Mouse (Mus musculus) forebrain, embryonic 12.5 days (tissue): ENCODE data around the gene Slc30a10. TPM values are rescaled to one million over a fixed set of nuclear protein-coding genes. Genes with fewer than 3 reads are reported as not detected.
A peak's percentile ranks its signal among the peaks of the same experiment; 100 is the strongest.

ENCODE experiments used
- ATAC-seq: fragments of 200-750 bp; cut with Nextera tagmentation; 2 replicates; pipeline ENCODE4 v1.8.0; 2017; ENCODE audit warnings: moderate TSS enrichment; ENCODE audit not compliant: low FRiP score
- H3K27ac ChIP-seq: fragments of 300-500 bp; sonication (generic); 2 replicates; pipeline ENCODE4 v1.5.1; 2016; ENCODE audit warnings: mild to moderate bottlenecking
- H3K27me3 ChIP-seq: fragments of 300-500 bp; sonication (generic); 2 replicates; pipeline ENCODE4 v1.6.1; 2016; ENCODE audit warnings: mild to moderate bottlenecking
- H3K36me3 ChIP-seq: fragments of 300-500 bp; sonication (generic); replicated peaks from 2 replicates; pipeline ENCODE4 v1.6.1; 2016; ENCODE audit warnings: mild to moderate bottlenecking
- H3K4me1 ChIP-seq: fragments of 300-500 bp; sonication (generic); 2 replicates; pipeline ENCODE4 v1.6.1; 2016
- H3K4me2 ChIP-seq: fragments of 300-500 bp; sonication (generic); 2 replicates; pipeline ENCODE4 v1.6.1; 2016; ENCODE audit warnings: mild to moderate bottlenecking, moderate library complexity
- H3K4me3 ChIP-seq: fragments of 300-500 bp; sonication (generic); replicated peaks from 2 replicates; pipeline ENCODE4 v1.5.1; 2016; ENCODE audit warnings: mild to moderate bottlenecking
- H3K9ac ChIP-seq: fragments of 300-500 bp; sonication (generic); 2 replicates; pipeline ENCODE4 v1.6.1; 2016; ENCODE audit warnings: mild to moderate bottlenecking
- H3K9me3 ChIP-seq: fragments of 300-500 bp; sonication (generic); 2 replicates; pipeline ENCODE4 v1.6.1; 2016
- WGBS: fragments of 180-500 bp; shearing (Covaris S2); methylation state at CpG from one replicate; pipeline ENCODE4 v1.1.7; 2016; 5-methylcytosine and 5-hydroxymethylcytosine counted together
- polyA plus RNA-seq: library from polyadenylated mRNA; unstranded; fragments of >200 nt; fragmentation: Nextera tagmentation; extraction: Ambion mirVana; gene quantifications from 2 replicates; pipeline ENCODE4 v1.2.1, GENCODE M21; 2016

Gene Slc30a10
- 4.4 and 4.6 TPM in 2 replicates for polyA plus RNA-seq

DNA sequence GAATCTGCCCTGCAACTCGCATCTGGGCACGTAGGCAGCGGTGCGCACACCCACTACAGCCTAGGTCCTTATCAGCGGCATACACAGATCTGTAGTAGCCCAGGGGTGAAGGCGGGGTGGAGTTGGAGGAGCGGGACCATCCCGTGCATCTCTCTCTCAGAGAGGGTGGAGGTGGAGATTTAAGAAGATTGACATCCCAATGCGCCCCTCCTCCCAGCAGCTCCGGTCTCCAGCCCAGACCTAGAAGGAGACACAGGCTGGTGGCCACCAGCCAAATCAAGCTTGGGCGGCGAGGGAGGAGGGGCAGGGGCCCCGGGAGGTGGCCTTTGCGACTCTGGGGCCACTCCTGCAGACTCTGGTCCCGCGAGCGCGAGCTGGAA is at the start of gene Slc30a10:
Slc30a10 (plus strand) TSS at position 274 of the 380 bp plus-strand sequence.
- Histone ChIP-seq H3K4me1 (peaks cover 17% of the 10 kb centered on the region), H3K27ac (peak within 1 kb of the TSS; percentile 66; the same call in 1 of the 2 replicates), H3K4me3 (peak within 1 kb of the TSS; percentile 57), H3K9ac (peak within 1 kb of the TSS; percentile 71), H3K36me3 (no peaks in the 10 kb centered on the region), H3K9me3 (peaks cover 4% of the 10 kb centered on the region; the same call in 1 of the 2 replicates), H3K4me2 (peak within 1 kb of the TSS; percentile 98), H3K27me3 (peaks cover 50% of the 10 kb centered on the region)
- peak; percentile 90 for ATAC-seq
- WGBS, result 3% methylated on average over 18 of the region's 18 CpGs

GRCm38 (mm10) chr1:185405921-185406320 is 48.7 kb upstream of the Slc30a10 start:
- Histone ChIP-seq H3K27me3 (no peaks in the 10 kb centered on the region), H3K4me2 (no peak overlapping the region), H3K9ac (no peak overlapping the region), H3K36me3 (peaks cover 78% of the 10 kb centered on the region), H3K4me1 (no peaks in the 10 kb centered on the region), H3K4me3 (no peak overlapping the region), H3K27ac (no peak overlapping the region), H3K9me3 (no peaks in the 10 kb centered on the region)
- no peak for ATAC-seq
- WGBS, result 95% methylated on average over 10 of the region's 10 CpGs

DNA sequence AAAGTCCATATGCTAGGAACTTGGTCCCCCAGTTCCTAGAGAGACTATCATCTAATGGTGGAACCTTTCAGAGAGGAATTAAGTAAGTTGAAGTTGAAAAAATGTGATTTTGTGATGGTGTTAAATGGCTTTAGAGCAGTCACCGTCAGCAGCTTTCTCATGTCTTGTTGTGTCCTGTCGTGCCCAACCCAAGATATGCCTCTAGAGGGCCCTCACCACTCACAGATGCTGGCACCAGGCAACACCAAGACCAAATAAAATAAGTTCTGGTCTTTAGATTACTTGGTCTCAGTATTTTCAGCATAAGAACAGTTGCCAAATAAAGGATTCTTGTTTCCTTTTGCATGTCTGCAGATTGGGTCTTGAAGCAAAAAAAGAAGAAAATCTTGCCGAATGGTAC is 44.8 kb upstream of the Slc30a10 start:
- H3K4me3 ChIP-seq, result no peak overlapping the region
- H3K9me3 ChIP-seq, result no peaks in the 10 kb centered on the region
- H3K9ac ChIP-seq, result no peak overlapping the region
- H3K27me3 ChIP-seq, result no peaks in the 10 kb centered on the region
- no peak overlapping the region for H3K4me2 ChIP-seq
- no peaks in the 10 kb centered on the region for H3K4me1 ChIP-seq
- WGBS, result 87% methylated on average over 3 of the region's 3 CpGs
- ATAC-seq, result no peak
- no peak overlapping the region for H3K27ac ChIP-seq
- H3K36me3 ChIP-seq, result peaks cover 75% of the 10 kb centered on the region

GRCm38 (mm10) chr1:185418011-185418410 is 36.6 kb upstream of the Slc30a10 start:
- Histone ChIP-seq H3K9ac (no peak overlapping the region), H3K27me3 (no peaks in the 10 kb centered on the region), H3K27ac (no peak overlapping the region), H3K4me2 (no peak overlapping the region), H3K36me3 (peaks cover 80% of the 10 kb centered on the region), H3K9me3 (no peaks in the 10 kb centered on the region), H3K4me3 (no peak overlapping the region), H3K4me1 (no peaks in the 10 kb centered on the region)
- WGBS, result 91% methylated on average over 9 of the region's 9 CpGs
- no peak for ATAC-seq

DNA sequence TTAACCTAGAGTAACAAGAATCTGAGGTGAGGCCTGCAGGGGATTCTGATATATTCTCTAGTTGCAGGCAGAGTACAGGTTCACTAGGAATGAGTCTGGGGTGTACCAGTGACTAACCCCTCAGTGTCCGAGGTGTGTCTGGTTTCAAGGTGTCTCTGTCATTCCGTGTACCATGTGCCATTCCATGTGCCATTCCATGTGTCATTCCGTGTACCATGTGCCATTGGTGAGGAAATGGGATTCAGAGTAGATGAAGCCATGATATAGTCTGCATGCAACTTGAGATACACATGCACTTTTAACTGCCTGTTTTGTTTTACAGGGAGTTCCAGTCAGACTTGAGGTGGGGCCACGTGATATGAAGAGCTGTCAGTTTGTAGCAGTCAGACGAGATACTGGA is 34.8 kb upstream of the Slc30a10 start:
- H3K9me3 ChIP-seq, result no peaks in the 10 kb centered on the region
- 96% methylated on average over 5 of the region's 5 CpGs for WGBS
- ATAC-seq, result no peak
- no peak overlapping the region for H3K27ac ChIP-seq
- H3K36me3 ChIP-seq, result peaks cover 82% of the 10 kb centered on the region
- H3K4me1 ChIP-seq, result no peaks in the 10 kb centered on the region
- no peak overlapping the region for H3K4me3 ChIP-seq
- no peak overlapping the region for H3K4me2 ChIP-seq
- no peaks in the 10 kb centered on the region for H3K27me3 ChIP-seq
- H3K9ac ChIP-seq, result no peak overlapping the region

GRCm38 (mm10) chr1:185420776-185421175 is 33.9 kb upstream of the Slc30a10 start:
- peaks cover 81% of the 10 kb centered on the region for H3K36me3 ChIP-seq
- no peaks in the 10 kb centered on the region for H3K9me3 ChIP-seq
- no peak overlapping the region for H3K4me2 ChIP-seq
- H3K9ac ChIP-seq, result no peak overlapping the region
- 91% methylated on average over 6 of the region's 6 CpGs for WGBS
- no peak for ATAC-seq
- H3K4me1 ChIP-seq, result no peaks in the 10 kb centered on the region
- no peak overlapping the region for H3K4me3 ChIP-seq
- H3K27me3 ChIP-seq, result no peaks in the 10 kb centered on the region
- H3K27ac ChIP-seq, result no peak overlapping the region

DNA sequence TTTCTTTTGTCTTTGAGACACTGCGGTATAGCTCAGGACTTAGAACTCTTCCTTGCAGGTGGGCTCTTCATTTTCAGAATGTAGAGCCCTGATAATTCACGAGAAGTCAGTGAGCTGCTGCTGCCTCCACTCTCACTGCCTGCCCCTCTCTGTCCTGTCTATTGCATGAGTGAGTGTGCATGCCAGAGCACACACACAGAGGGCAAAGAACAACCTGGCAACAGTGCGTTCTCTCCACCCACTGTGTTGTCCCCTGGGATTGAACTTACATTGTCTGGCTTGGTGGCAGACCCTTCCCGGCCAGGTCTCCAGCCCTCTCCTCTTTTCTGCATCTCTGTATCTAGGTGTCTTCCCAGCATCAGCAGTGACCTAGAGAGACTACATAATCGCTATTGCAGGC is 28.1 kb upstream of the Slc30a10 start:
- ATAC-seq, result no peak
- no peaks in the 10 kb centered on the region for H3K27me3 ChIP-seq
- no peak overlapping the region for H3K4me3 ChIP-seq
- no peak overlapping the region for H3K4me2 ChIP-seq
- WGBS, result 96% methylated on average over 5 of the region's 5 CpGs
- no peak overlapping the region for H3K9ac ChIP-seq
- no peaks in the 10 kb centered on the region for H3K9me3 ChIP-seq
- peaks cover 74% of the 10 kb centered on the region for H3K36me3 ChIP-seq
- H3K27ac ChIP-seq, result no peak overlapping the region
- no peaks in the 10 kb centered on the region for H3K4me1 ChIP-seq

DNA sequence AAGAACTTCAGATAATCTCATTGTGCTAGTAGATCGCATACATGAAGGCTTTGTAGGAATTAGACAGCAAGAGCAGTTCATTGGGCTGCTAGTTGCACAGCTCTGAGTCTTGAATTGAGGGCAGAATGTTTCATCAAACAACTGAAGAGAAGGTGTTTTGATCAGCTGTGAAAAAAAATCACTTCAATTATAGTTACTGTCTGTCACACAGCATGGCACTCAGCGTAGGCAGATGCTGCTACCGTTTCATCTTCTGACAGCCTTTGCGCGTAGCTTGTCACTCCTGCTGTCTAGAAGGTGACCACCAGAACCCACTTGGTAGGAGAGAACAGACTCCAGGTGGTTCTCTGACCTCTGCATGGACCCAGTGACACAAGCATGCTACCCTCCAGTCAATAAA is 24.2 kb upstream of the Slc30a10 start:
- ATAC-seq, result no peak
- no peaks in the 10 kb centered on the region for H3K9me3 ChIP-seq
- H3K27ac ChIP-seq, result no peak overlapping the region
- no peak overlapping the region for H3K9ac ChIP-seq
- H3K4me1 ChIP-seq, result no peaks in the 10 kb centered on the region
- no peak overlapping the region for H3K4me3 ChIP-seq
- peaks cover 42% of the 10 kb centered on the region for H3K36me3 ChIP-seq
- H3K27me3 ChIP-seq, result no peaks in the 10 kb centered on the region
- H3K4me2 ChIP-seq, result no peak overlapping the region
- 86% methylated on average over 5 of the region's 5 CpGs for WGBS

GRCm38 (mm10) chr1:185431245-185431997 is 23.2 kb upstream of the Slc30a10 start:
- Histone ChIP-seq H3K36me3 (peaks cover 33% of the 10 kb centered on the region), H3K9me3 (no peaks in the 10 kb centered on the region), H3K4me1 (no peaks in the 10 kb centered on the region), H3K27ac (no peak overlapping the region), H3K4me2 (no peak overlapping the region), H3K4me3 (no peak overlapping the region), H3K9ac (no peak overlapping the region), H3K27me3 (no peaks in the 10 kb centered on the region; the same call in 1 of the 2 replicates)
- ATAC-seq, result no peak
- 83% methylated on average over 6 of the region's 6 CpGs for WGBS

- Histone ChIP-seq H3K4me1 (no peaks in the 10 kb centered on the region), H3K9me3 (no peaks in the 10 kb centered on the region), H3K27me3 (no peaks in the 10 kb centered on the region; the same call in 1 of the 2 replicates), H3K9ac (no peak overlapping the region), H3K4me2 (no peak overlapping the region), H3K36me3 (peaks cover 28% of the 10 kb centered on the region), H3K4me3 (no peak overlapping the region), H3K27ac (no peak overlapping the region)
- ATAC-seq, result no peak
- 90% methylated on average over 13 of the region's 13 CpGs for WGBS
Observed at GRCm38 (mm10) chr1:185431998-185432317, 22.7 kb upstream of the Slc30a10 start.

DNA sequence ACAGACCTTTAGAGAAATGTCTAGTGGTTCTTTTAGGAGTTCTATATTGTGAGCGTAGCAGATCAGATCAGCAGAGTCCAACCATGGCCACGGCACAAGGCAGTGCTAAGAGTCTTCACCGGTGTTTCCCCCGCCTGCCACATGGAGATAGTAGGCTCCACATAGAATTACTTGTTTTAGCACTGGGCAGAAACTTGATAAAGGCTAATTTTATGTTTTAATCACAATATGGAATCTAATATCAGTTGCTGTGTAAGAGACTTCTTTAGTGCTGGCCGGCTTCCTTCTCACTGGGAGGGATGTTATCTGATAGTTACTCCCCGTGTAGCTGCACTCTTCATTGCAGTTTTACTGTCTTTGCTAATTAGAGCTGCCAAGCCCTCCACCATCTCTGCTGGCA is 21.5 kb upstream of the Slc30a10 start:
- ATAC-seq, result no peak
- H3K27ac ChIP-seq, result no peak overlapping the region
- WGBS, result 82% methylated on average over 6 of the region's 6 CpGs
- no peak overlapping the region for H3K9ac ChIP-seq
- H3K4me3 ChIP-seq, result no peak overlapping the region
- H3K36me3 ChIP-seq, result peaks cover 19% of the 10 kb centered on the region
- H3K27me3 ChIP-seq, result no peaks in the 10 kb centered on the region; the same call in 1 of the 2 replicates
- no peaks in the 10 kb centered on the region for H3K4me1 ChIP-seq
- no peak overlapping the region for H3K4me2 ChIP-seq
- H3K9me3 ChIP-seq, result no peaks in the 10 kb centered on the region

- Histone ChIP-seq H3K36me3 (no peaks in the 10 kb centered on the region), H3K9me3 (no peaks in the 10 kb centered on the region), H3K4me3 (no peak overlapping the region), H3K4me1 (peaks cover 17% of the 10 kb centered on the region), H3K27me3 (no peaks in the 10 kb centered on the region; the same call in 1 of the 2 replicates), H3K27ac (peak overlapping the region; percentile 81), H3K9ac (no peak overlapping the region), H3K4me2 (no peak overlapping the region)
- WGBS, result 68% methylated on average over 9 of the region's 9 CpGs
- peak; percentile 76; the same call in 1 of the 2 replicates for ATAC-seq
Observed at GRCm38 (mm10) chr1:185438841-185439580, 15.6 kb upstream of the Slc30a10 start.
